Mouse (Mus musculus): Measurements from ENCODE around the gene Dtx2.
"Not testable (repeated sequence)": the region's sequence is repeated elsewhere in the genome, so short reads cannot be mapped to it uniquely, and the experiment has no call there.

The Dtx2 gene

DNA sequence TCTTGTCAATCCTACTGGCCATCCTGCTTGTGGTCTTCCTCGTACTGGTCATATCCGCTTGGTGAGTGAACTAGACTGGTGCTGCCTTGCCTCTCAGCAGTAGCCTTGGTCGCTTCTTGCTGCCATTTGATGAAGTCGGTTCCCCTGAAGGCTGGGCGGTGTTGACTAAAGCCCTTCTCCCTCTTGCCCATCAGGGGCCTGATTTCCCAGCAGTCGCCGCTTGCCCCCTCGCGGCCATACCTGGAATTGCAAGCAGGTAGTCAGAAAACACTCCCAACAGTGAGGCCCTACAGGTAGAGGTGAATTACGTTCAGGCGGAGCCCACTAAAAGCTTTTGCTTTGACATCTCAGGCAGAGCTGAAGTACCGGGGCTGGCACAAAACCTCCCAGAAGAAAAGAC, 67.0 kb downstream of the Dtx2 start:
- peak; percentile 73 to 85 for DNase-seq (ENCODE audit: low spot score in 2 of 2)

DNA sequence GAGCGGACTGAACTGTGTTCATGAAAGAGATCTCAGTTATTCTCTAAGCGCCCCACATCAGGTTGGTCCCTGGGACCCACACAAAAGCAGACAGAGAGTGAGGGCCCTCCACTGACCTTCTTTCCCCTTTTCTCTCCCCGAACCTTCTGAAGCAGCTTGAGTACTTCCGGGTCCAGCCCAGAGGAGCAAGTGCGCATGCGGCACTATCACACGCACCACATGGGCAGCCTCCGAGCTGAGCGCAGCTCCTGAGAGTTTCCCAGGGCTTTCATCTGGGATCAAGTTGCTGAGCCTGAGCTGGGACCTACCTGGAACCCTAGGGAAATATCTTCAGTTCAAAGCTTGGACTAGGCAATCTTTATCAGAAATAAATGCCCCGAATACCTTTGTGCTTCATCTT, 69.3 kb downstream of the Dtx2 start:
- no peak for DNase-seq (ENCODE audit: low spot score in 2 of 2)

DNA sequence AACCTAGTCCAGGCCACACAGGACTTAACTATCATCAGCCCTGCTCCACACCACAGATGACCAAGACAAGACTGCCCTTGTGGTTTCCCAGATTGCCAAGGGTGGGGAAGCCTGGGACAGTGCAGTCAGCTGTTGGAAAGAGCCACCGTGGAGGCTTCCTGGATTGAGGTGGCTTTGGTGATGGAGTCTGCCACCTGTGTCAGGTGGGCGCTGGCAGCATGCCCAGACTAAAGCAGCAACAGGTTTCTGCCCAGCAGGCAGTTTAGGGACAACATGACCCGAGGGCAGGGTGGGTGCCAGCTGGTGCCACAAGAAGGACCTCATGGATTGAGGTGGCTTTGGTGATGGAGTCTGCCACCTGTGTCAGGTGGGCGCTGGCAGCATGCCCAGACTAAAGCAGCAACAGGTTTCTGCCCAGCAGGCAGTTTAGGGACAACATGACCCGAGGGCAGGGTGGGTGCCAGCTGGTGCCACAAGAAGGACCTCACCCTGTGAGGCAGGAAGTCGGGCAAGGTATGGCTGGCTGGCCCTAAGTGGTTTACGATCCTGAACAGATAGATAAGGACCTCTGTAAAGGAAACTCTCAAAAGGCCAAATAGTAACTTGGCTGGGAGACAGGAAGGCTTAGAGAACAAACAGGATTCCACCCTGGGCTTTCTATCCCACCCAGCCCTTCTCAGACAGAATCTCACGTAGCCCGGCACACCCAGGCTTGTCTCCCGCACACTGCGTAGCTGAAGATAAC, 72.0 kb downstream of the Dtx2 start:
- not testable (repeated sequence) for DNase-seq (ENCODE audit: low spot score in 2 of 2)

- DNase-seq (ENCODE audit: low spot score in 2 of 2) = no peak
These were observed 74.8 kb downstream of the Dtx2 start for GRCm38 (mm10) chr5:136069411-136069810.

DNA sequence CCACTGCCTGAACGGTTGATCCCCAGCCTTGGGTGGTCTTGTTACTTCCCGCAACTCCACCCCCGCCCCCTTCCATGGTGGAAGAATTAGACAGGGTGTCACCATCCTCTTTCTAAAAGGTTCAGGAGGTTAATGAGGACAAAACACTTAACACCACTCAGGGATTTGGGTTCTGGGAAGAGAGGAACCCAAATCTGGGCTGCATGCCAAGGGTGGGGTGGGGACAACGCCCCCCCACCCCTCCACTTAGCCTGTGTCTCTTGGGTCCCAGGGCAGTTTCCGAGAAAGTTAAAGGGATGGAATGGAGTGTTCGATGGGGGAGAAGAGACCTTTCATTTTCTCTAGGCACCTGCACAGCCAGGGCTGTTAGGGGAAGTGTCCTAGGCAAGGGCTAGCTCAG, 78.5 kb downstream of the Dtx2 start:
- DNase-seq (ENCODE audit: low spot score in 2 of 2) = no peak

- no peak for DNase-seq (ENCODE audit: low spot score in 2 of 2)
These were observed 78.9 kb downstream of the Dtx2 start for GRCm38 (mm10) chr5:136073526-136073925.

- no peak for DNase-seq (ENCODE audit: low spot score in 2 of 2)
These were observed 80.5 kb downstream of the Dtx2 start for GRCm38 (mm10) chr5:136075076-136075475.

DNA sequence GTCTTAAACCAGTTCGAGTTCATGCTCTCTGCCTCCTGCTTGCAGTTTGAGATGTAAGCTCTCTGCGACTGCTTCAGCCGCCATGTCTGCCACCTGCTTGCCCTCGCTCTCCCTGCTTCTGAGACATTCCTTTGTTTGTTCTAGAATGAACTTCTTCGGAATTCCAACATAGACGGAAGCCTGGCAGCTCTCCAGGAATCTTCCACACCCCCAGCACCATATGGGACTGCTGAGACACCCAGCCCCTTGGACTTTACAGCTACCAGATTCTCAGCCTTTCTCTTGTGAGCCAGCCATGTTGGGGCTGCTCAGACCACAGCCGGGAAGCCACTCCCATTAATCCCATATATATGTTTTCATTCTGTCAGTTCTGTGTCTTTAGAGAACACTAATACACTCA, 81.7 kb downstream of the Dtx2 start:
- DNase-seq (ENCODE audit: low spot score in 2 of 2) = no peak

DNA sequence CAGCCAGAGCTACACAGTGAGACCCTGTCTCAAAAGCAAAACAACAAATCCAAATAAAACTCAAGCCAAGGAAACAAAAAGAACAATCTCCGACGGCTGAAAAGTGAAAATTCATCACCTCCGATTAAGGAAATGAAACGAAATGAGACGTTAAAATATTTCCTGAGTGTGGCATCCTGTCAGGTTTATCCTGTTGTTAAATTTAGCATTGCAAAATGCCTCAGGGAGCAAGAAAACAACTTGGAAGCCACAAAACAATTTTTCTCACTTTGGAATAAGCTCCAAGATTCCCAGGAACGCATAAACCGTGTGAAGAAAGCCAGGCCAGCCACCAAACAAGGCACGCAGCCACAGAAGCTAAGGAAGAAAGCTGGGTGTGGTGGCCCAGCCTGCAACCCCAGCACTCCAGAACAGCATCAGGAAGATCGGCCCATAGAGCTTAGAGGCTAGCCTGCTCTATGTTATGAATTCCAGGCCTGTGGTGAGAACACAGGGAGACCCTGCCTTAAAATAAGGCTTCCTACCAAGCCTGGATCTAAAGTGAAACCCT, 82.5 kb downstream of the Dtx2 start:
- no peak for DNase-seq (ENCODE audit: low spot score in 2 of 2)

- no peak for DNase-seq (ENCODE audit: low spot score in 2 of 2)
These were observed 83.5 kb downstream of the Dtx2 start for GRCm38 (mm10) chr5:136078136-136078535.

DNA sequence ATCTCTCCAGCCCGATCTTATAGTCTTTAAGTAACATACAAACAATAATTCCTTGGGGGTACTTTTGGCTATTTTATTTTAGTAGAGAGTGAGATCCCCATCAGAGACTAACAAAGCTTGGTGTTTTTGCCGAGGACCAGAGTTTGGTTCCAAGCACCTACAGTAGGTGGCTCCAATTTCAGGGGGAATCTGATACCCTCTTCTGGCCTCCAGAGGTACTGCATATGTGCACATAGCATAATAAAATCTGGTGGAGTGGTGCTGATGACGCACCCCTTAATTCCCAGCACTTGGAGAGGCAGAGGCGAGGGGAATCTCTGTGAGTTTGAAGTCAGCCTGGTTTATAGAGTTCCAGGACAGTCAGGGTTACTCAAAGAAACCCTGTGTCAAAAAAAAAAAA, 87.7 kb downstream of the Dtx2 start:
- no peak for DNase-seq (ENCODE audit: low spot score in 2 of 2)

All from spleen, postnatal 10 days (tissue).